Mouse (Mus musculus) CH12F3 (cell line): ENCODE measurements around the gene Erfe.

Experiments
- in situ Hi-C: fragments of 300-500 bp; cut with MboI; formaldehyde crosslinking; loops from 2 replicates; pipeline ENCODE4 v1.14.3; 2020; ENCODE audit warnings: low sequenced_read_pairs

Gene Erfe

DNA sequence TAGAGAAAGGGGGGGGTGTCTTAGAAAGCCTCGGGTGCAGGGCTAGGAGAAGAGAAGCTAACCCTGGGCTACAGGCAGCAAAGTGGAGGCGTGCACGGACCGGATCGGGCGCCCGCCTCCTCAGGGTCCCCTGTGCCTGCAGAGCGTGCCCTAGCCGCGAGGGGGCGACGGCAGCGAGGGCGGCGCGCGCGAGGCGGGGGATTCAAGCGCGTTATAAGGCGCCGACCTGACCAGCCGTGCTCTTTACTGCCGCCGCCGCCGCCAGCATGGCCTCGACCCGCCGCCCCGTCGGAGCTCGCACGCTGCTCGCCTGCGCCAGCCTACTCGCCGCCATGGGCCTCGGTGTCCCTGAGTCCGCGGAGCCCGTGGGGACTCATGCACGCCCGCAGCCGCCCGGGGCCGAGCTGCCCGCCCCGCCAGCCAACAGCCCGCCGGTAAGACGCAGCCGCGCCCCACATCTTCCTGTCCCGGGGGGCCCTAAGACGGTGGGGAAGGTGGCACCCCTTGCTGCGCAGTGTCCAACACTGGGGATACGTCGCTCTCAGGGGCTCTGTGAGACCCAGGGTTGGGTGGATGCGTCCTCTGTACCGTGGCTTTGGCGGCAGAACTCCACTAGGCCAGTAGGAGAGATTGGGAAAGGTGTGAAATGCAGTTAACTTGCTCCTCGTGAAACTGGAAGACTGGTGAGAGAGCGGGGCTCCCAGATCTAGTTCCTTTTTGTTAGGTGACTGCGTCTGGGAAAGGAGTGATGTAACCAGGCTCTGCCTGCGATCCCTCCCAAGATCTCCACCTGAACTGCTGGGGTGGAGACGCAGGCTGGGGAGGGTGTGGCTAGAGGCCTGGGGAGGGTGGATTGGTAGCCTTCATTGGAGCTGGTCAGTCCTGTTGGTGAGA lies at the start of gene Erfe:
Erfe (plus strand) TSS at position 216 of the 894 bp plus-strand sequence.
- in situ Hi-C loops, result no loop called here

DNA sequence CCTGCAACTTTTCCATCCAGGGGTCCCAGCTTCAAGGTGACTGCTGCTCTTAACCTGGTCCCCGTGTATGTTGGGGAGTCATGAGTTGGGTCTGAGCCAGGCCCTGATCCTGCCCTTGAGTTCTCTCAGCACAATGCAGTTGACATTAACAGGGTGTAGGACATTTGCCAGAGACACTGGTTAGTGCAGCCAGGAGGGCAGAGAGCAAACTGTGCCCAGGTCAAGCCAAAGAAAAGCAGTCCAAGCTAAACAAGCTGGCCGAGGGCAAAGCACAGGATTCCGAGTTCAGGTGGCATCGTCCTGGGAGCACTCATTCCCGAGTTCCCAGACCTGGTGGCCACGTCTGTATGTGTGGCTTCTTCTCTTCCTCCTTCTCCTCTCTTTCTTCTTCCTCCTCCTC lies 48.6 kb upstream of the Erfe start:
- in situ Hi-C loops, result no loop called here

DNA sequence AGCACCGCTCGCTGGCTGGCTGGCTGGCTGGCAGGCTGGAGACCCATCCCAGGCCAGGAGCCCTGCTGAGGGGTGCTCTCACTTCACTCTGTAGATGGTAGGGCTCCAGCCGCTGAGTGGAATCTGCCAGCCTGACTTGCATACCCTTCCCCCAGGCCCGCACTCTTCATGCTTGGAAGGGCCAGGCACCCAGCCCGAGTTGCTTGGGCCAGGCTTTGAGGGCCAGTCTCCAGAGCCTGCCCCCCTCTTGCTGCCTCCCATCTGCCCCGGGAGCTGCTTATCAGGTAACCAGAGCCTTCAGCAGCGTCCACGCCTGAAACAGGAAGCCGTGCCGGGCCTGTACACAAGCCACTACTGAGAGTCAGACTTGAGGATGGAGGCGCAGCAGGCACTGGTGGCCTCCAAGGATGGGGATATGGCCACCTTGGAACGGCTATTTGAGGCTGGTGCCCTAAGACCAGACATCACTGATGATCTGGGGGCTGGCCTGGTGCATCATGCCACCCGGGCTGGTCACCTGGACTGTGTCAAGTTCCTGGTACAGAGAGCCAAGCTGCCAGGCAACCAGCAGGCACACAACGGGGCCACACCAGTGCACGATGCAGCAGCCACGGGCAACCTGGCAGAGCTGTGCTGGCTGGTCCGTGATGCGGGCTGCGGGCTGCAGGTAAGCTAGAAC lies 44.3 kb upstream of the Erfe start, which contains the start of gene Espnl:
Espnl (plus strand) TSS at position 316 of the 679 bp plus-strand sequence.
- in situ Hi-C loops, result no loop called here

DNA sequence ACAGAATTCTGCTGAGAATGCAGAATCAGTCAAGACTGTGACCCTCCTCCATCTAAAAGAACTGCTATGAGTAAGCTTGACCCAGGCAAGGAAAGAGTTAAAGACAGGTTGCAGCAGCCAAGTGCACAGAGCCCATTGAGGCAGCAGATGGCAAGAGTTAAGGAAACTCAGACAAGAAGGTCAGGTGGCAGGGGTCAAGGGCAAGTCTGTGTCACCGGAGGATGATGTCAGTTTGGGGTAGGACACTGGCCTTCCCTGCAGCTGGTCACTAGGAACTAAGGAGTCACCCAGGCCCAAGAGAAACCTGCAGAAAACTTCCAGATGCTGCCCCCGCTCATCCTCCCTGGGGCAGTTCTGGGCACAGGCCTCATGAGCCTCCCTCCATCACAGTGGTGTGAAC lies 41.6 kb upstream of the Erfe start:
- in situ Hi-C loops, result no loop called here

DNA sequence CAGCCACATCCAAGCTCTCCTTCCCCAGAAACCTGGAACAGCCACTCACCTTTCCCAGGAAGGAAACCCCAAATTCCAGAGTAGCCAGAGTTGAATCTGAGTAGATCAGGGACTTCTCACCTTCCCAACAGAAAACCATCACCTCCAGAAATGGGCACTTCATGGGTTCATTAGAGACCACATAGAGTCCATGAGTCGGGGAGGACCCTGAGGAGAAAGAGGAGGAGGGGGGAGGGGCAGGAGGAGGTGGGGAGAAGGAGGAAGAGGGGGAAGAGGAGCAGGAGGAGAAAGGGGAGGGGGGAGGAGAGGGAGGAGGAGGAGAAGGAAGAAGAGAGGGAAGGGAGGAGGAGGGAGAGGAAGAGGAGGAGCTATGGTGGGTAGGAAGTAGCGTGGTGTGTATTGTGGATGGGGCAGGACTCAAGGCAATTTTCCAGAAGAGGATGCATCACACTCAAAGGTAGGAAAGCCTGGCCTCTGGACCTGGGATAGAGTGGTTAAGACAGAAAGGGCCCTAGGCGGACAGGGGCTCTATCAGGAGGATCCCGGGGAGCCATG lies 40.7 kb upstream of the Erfe start:
- in situ Hi-C loops, result no loop called here

GRCm38 (mm10) chr1:91332102-91332501 lies 34.1 kb upstream of the Erfe start:
- in situ Hi-C loops, result no loop called here

- in situ Hi-C loops, result no loop called here
Measured at GRCm38 (mm10) chr1:91333582-91333981, 32.6 kb upstream of the Erfe start.

- in situ Hi-C loops, result no loop called here
Measured at GRCm38 (mm10) chr1:91337355-91337754, 28.9 kb upstream of the Erfe start.

DNA sequence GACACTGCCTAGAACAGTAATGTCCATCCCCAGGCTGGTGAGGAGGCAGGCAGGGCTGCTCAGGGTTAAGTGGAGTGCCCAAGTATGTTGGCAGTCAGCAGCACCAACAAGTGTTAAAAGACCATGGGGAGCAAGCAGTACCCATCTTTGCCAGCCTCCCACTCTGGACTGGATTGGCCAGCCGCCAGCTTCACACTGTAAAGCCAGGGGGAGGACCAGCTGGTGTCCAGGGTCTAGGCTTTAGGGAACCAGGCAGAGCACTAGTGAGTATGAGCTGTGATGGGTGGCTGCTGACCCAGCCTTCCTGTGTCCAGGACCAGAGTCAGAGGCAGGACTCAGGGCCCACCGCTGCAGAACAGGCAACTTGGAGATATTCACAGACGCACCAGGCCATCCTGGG lies 22.2 kb upstream of the Erfe start:
- in situ Hi-C loops, result no loop called here

DNA sequence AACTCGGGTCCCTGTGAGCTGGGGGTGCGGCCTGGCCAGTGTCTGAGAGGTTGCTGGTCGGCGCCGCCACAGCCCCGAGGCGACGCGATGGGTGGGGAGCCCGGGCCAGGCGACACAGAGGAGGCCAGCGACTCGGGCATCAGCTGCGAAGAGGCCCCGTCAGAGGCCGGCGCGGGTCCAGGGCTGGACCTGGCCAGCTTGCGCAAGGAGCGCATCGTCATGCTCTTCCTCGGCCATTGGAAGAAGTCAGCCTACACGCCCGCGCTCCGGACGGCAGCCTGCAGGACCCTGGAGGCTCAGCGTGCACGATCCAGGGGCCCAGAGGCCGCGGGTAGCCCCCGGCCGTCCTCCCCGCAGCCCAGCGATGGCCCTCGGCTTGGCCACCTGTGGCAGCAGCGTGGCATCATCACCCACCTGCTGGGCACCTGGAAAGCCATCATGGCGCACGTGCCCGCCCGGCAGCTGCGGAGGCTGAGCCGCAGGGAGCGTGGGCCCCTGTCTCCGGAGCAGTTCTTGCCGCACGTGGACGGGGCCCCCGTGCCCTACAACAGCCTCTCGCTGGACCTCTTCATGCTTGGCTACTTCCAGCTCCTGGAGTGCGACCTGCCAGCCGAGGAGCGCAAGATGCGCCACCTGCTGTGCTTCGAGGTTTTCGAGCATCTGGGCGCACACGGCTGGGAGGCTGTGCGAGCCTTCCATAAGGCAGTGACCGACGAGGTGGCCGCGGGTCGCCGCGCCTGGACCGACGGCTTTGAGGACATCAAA lies 21.1 kb upstream of the Erfe start:
- in situ Hi-C loops, result no loop called here

- in situ Hi-C loops, result no loop called here
Measured at GRCm38 (mm10) chr1:91346892-91347291, 19.3 kb upstream of the Erfe start.

DNA sequence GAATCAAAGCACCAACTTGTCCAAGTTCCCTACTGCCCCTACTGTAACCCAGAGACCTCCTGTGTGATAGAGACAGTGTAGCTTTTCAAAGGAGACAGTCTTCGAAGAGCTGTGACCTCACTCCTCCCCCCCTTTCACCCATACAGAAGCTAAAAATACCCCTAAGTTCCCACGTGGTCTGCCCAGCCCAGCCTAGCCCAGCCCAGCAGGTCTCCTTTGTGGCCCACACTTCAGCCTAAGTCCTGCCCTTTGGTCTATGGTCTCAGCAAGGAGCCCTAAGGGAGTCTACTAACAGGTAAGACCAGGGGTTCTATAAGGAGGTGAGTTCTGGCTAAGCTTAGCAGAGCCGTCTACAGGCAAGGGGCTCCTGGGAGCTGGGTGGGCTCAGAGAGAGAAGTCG lies 15.4 kb upstream of the Erfe start, which contains the start of gene Klhl30:
Klhl30 (plus strand) TSS at position 176 of the 400 bp plus-strand sequence.
- in situ Hi-C loops, result no loop called here

GRCm38 (mm10) chr1:91351249-91351648 lies 15.0 kb upstream of the Erfe start:
- in situ Hi-C loops, result no loop called here

GRCm38 (mm10) chr1:91352277-91352676 lies 14.0 kb upstream of the Erfe start:
- in situ Hi-C loops, result no loop called here

DNA sequence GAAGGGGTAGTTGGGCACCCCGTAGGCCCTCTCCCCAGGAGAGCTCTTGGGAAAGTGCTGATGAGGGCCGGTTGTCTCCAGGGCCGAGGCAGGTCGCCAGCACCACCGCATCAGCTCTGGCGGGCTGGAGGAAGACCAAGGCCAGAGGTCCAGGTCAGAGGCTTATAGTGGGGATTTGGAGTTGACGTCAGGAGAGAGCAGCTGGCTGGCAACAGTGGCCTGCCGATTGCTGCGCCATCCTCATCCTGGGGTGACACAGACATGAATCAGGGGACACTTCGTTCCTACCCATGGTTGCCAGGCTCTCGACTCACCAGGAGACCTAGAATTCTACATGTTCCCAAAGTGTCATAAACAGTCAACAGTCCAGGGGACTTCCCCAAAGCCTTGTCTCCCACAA lies 10.1 kb upstream of the Erfe start:
- in situ Hi-C loops, result no loop called here

GRCm38 (mm10) chr1:91362113-91362512 lies 4.1 kb upstream of the Erfe start:
- in situ Hi-C loops, result no loop called here

DNA sequence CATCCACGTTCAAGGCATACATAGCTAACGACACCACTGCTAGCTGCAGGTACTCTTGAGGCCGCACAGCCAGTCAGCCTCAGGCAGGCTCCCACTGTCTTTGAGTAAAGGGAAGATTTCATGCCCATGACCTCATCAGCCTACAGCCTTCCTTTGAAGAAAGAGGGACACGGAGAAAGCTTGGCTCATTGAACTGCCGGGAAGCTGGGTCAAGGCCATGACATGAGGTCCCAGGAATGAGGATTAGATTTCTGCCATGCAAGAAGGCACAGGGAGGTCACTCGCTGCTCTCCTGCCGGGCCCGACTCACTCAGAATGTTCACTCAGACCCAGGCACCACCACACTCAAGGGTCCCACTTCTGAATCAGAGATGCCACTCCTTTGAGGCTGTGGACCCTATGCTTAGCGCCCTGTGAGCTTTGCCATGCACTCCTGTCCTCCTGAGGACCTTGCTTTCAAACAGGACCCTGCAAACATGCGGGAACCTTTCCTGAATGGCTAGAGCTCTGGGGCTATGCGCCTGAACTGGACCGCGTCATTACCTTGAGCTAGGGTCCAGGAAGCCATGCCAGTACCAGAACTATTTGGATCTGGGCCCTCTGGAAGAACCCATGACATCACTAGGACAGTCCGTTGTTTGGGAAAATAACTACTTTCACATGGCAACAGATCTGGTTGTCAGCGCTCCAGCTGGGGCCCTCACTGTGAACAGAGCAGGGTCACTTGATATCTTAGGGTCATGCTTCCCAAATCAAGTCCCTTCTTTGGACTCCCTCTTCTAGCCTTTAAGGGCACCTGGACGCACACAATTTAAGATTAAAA lies 1.2 kb upstream of the Erfe start:
- in situ Hi-C loops, result no loop called here

GRCm38 (mm10) chr1:91365816-91366214 lies 415 bp upstream of the Erfe start:
- in situ Hi-C loops, result no loop called here

GRCm38 (mm10) chr1:91367295-91367694 lies 1.1 kb downstream of the Erfe start:
- in situ Hi-C loops, result no loop called here

GRCm38 (mm10) chr1:91369408-91369807 lies 3.2 kb downstream of the Erfe start:
- in situ Hi-C loops, result no loop called here
